Mouse (Mus musculus) stomach, postnatal 0 days (tissue): ENCODE data around the gene Olfr978.

Experiments
- CTCF ChIP-seq: IDR thresholded peaks from 2 replicates; pipeline ENCODE4 v1.5.1; 2016; ENCODE audit warnings: antibody characterized with exemption, low read depth, mild to moderate bottlenecking, moderate library complexity
- EP300 ChIP-seq: optimal IDR thresholded peaks from 2 replicates; pipeline ENCODE3; 2016; ENCODE audit warnings: antibody characterized with exemption

GRCm38 (mm10) chr9:39991813-39992212 is at the start of gene Olfr978:
- TF ChIP-seq CTCF: no peak
- TF ChIP-seq EP300: no peak
